Mouse (Mus musculus): Measurements from ENCODE around the gene Zfp980. TPM values are rescaled to one million over a fixed set of nuclear protein-coding genes. Genes with fewer than 3 reads are reported as not detected.
"Not testable (repeated sequence)": the region's sequence is repeated elsewhere in the genome, so short reads cannot be mapped to it uniquely, and the experiment has no call there.

Zfp980 gene
- not detected in 2 replicates for polyA plus RNA-seq (2014; fragmentation: Nextera tagmentation; extraction: Ambion mirVana)

- not testable (repeated sequence) for H3K36me3 ChIP-seq (ENCODE audit: control insufficient read depth, insufficient read depth, low read length); H3K27ac ChIP-seq (ENCODE audit: low read depth, low read length); H3K9me3 ChIP-seq (ENCODE audit: control insufficient read depth, low read length); H3K27me3 ChIP-seq (ENCODE audit: control insufficient read depth, insufficient read depth, low read length); H3K4me1 ChIP-seq (ENCODE audit: control insufficient read depth, insufficient read depth, low read length); ATAC-seq (ENCODE audit: low FRiP score); H3K4me2 ChIP-seq; DNase-seq (ENCODE audit: low spot score, missing footprints); H3K9ac ChIP-seq (ENCODE audit: low read length); H3K4me3 ChIP-seq (ENCODE audit: low read depth, low read length)
- 83% methylated on average over 3 of the region's 3 CpGs for WGBS
Measured at GRCm38 (mm10) chr4:145670385-145670784, at the start of gene Zfp980. Gene Zfp980, plus strand, starts transcription at chr4:145670685.

DNA sequence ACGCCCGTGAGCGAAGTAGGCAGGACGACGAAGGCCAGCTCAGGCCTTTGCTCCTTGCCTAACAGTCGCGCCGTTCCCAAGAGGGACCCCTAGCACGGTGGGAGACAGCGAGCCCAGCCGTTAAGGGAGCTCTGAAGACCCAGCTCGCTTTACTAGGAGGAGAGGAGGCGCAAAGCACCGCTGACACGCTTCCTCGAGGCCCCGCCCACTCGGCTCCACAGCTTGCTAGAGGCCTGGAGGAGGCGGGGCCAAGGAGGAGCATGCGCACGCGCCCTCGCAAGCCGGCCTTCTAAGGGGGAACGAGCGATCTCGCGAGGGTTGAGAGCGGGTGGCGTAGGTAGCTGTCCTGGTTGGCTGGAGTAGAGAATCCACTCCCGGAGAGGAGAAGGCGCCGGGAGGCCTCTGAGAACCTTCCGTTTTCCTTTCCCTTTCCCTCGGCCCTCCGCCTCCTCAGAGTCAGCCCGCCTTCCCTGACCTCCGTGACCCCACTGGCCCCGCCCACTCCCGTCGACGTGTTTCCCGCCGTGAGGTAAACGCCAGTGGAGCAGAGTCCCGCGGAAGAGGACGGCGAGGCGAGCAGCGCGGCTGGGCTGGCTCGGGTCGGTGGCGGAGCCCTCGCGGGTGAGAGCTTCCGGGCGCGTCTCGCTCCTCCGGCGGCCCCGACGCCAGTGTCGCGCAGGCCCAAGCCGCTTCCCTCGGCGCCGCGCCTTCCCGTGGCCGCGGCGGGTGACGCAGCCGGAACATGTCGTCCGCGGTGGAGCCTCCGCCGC is 29.9 kb upstream of the Zfp980 start:
- not testable (repeated sequence) for H3K4me1 ChIP-seq (ENCODE audit: control insufficient read depth, insufficient read depth, low read length); H3K36me3 ChIP-seq (ENCODE audit: control insufficient read depth, insufficient read depth, low read length); H3K9ac ChIP-seq (ENCODE audit: low read length); ATAC-seq (ENCODE audit: low FRiP score); H3K4me2 ChIP-seq; H3K27ac ChIP-seq (ENCODE audit: low read depth, low read length); H3K4me3 ChIP-seq (ENCODE audit: low read depth, low read length); H3K9me3 ChIP-seq (ENCODE audit: control insufficient read depth, low read length); H3K27me3 ChIP-seq (ENCODE audit: control insufficient read depth, insufficient read depth, low read length)
- 23% methylated on average over 75 of the region's 83 CpGs for WGBS
- DNase-seq (ENCODE audit: low spot score, missing footprints) = peak; percentile 66

GRCm38 (mm10) chr4:145674286-145674780 is 3.8 kb downstream of the Zfp980 start:
- not testable (repeated sequence) for H3K27ac ChIP-seq (ENCODE audit: low read depth, low read length); ATAC-seq (ENCODE audit: low FRiP score); H3K9ac ChIP-seq (ENCODE audit: low read length); H3K9me3 ChIP-seq (ENCODE audit: control insufficient read depth, low read length); H3K27me3 ChIP-seq (ENCODE audit: control insufficient read depth, insufficient read depth, low read length); H3K4me1 ChIP-seq (ENCODE audit: control insufficient read depth, insufficient read depth, low read length); H3K4me3 ChIP-seq (ENCODE audit: low read depth, low read length); H3K36me3 ChIP-seq (ENCODE audit: control insufficient read depth, insufficient read depth, low read length); H3K4me2 ChIP-seq
- 65% methylated on average over 2 of the region's 2 CpGs for WGBS
- DNase-seq (ENCODE audit: low spot score, missing footprints) = peak; percentile 47

DNA sequence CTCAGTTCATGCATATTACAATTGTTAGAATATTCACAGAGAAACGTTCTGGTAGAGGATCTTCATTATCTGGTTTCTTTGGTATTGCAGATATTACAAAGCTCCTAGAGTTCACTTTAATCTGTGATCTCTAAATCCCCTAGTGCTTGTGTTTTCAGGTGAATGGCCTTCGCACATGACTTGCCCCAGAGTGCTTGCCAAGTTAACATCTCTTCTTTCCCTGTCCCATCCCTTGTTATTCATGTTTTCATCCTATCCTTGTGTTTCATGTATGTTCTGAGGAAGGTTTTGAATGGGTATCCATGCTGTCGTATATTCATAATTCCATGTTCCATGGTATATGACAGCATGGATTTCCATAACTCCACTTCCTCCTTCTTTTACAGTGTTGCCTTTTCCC is 9.7 kb downstream of the Zfp980 start:
- not testable (repeated sequence) for DNase-seq (ENCODE audit: low spot score, missing footprints); H3K36me3 ChIP-seq (ENCODE audit: control insufficient read depth, insufficient read depth, low read length); H3K9ac ChIP-seq (ENCODE audit: low read length); H3K27me3 ChIP-seq (ENCODE audit: control insufficient read depth, insufficient read depth, low read length); H3K4me2 ChIP-seq; H3K9me3 ChIP-seq (ENCODE audit: control insufficient read depth, low read length); H3K27ac ChIP-seq (ENCODE audit: low read depth, low read length); ATAC-seq (ENCODE audit: low FRiP score); H3K4me1 ChIP-seq (ENCODE audit: control insufficient read depth, insufficient read depth, low read length); H3K4me3 ChIP-seq (ENCODE audit: low read depth, low read length)
- WGBS = 82% methylated on average over 3 of the region's 3 CpGs

- H3K4me2 ChIP-seq; H3K27ac ChIP-seq (ENCODE audit: low read depth, low read length); H3K9me3 ChIP-seq (ENCODE audit: control insufficient read depth, low read length); H3K27me3 ChIP-seq (ENCODE audit: control insufficient read depth, insufficient read depth, low read length); DNase-seq (ENCODE audit: low spot score, missing footprints); H3K36me3 ChIP-seq (ENCODE audit: control insufficient read depth, insufficient read depth, low read length); H3K4me1 ChIP-seq (ENCODE audit: control insufficient read depth, insufficient read depth, low read length); H3K9ac ChIP-seq (ENCODE audit: low read length); H3K4me3 ChIP-seq (ENCODE audit: low read depth, low read length): not testable (repeated sequence)
- 0 out of 2 replicates have a peak, but pooled peaks have one; percentile 38 for ATAC-seq (ENCODE audit: low FRiP score)
- 14% methylated on average over 1 of the region's 1 CpGs for WGBS
Measured at GRCm38 (mm10) chr4:145680672-145681387, 10.3 kb downstream of the Zfp980 start.

- not testable (repeated sequence) for H3K9ac ChIP-seq (ENCODE audit: low read length); H3K4me3 ChIP-seq (ENCODE audit: low read depth, low read length); H3K9me3 ChIP-seq (ENCODE audit: control insufficient read depth, low read length); H3K27me3 ChIP-seq (ENCODE audit: control insufficient read depth, insufficient read depth, low read length); DNase-seq (ENCODE audit: low spot score, missing footprints); H3K36me3 ChIP-seq (ENCODE audit: control insufficient read depth, insufficient read depth, low read length); H3K4me2 ChIP-seq; H3K4me1 ChIP-seq (ENCODE audit: control insufficient read depth, insufficient read depth, low read length); H3K27ac ChIP-seq (ENCODE audit: low read depth, low read length)
- ATAC-seq (ENCODE audit: low FRiP score) = peak; percentile 44; the same call in 1 of the 2 replicates
- 85% methylated on average over 7 of the region's 11 CpGs for WGBS
Measured at GRCm38 (mm10) chr4:145682021-145682420, 11.5 kb downstream of the Zfp980 start.

GRCm38 (mm10) chr4:145683024-145683766 is 12.7 kb downstream of the Zfp980 start:
- 82% methylated on average over 3 of the region's 3 CpGs for WGBS
- peak; percentile 62 for ATAC-seq (ENCODE audit: low FRiP score)
- H3K27ac ChIP-seq (ENCODE audit: low read depth, low read length); H3K4me3 ChIP-seq (ENCODE audit: low read depth, low read length); H3K4me1 ChIP-seq (ENCODE audit: control insufficient read depth, insufficient read depth, low read length); H3K9ac ChIP-seq (ENCODE audit: low read length); DNase-seq (ENCODE audit: low spot score, missing footprints); H3K9me3 ChIP-seq (ENCODE audit: control insufficient read depth, low read length); H3K27me3 ChIP-seq (ENCODE audit: control insufficient read depth, insufficient read depth, low read length); H3K36me3 ChIP-seq (ENCODE audit: control insufficient read depth, insufficient read depth, low read length); H3K4me2 ChIP-seq: not testable (repeated sequence)

- H3K9ac ChIP-seq (ENCODE audit: low read length); H3K27ac ChIP-seq (ENCODE audit: low read depth, low read length); H3K9me3 ChIP-seq (ENCODE audit: control insufficient read depth, low read length); H3K27me3 ChIP-seq (ENCODE audit: control insufficient read depth, insufficient read depth, low read length); H3K36me3 ChIP-seq (ENCODE audit: control insufficient read depth, insufficient read depth, low read length); H3K4me2 ChIP-seq; ATAC-seq (ENCODE audit: low FRiP score); H3K4me3 ChIP-seq (ENCODE audit: low read depth, low read length); H3K4me1 ChIP-seq (ENCODE audit: control insufficient read depth, insufficient read depth, low read length): not testable (repeated sequence)
- DNase-seq (ENCODE audit: low spot score, missing footprints) = peak; percentile 51
- 61% methylated on average over 2 of the region's 2 CpGs for WGBS
Measured at GRCm38 (mm10) chr4:145686061-145686460, 15.6 kb downstream of the Zfp980 start.

All from midbrain, embryonic 11.5 days (tissue).